20 mouse cellular contexts compared by ENCODE assay signal in genomic region chr16:23607911-23608410, GRCm38 (mm10).
DNase-seq lines count a peak whose midpoint lies in the region; ATAC-seq lines count a peak whose summit lies in the region.
"Had no signal": no experiment of that assay in that cellular context is flagged by ENCODE, and none has a peak within 500 bp of the region (broad histone marks: within the 10 kb centered on the region; RNA-seq: fewer than 3 reads in every experiment).

No protein-coding gene starts in this region.

- H3K36me3 ChIP-seq in embryonic facial prominence, embryonic 14.5 days (ENCODE audit: control insufficient read depth, insufficient read depth, low read length): no peaks in the 10 kb centered on the region
- no peaks in the 10 kb centered on the region for H3K36me3 ChIP-seq in embryonic facial prominence, embryonic 10.5 days (replicated peaks)
- H3K36me3 ChIP-seq: G1E; hindbrain, embryonic 12.5 days; limb, embryonic 15.5 days; midbrain, embryonic 15.5 days; neural tube, embryonic 15.5 days had no signal

- peak; percentile 32 for DNase-seq in embryonic facial prominence, embryonic 14.5 days (ENCODE audit: low spot score)
- DNase-seq in embryonic facial prominence, embryonic 10.5 days (ENCODE audit: low spot score): no peak
- peak; percentile 7 for DNase-seq in kidney, postnatal 14 days
- no peak for DNase-seq in kidney, adult 18-20 months
- DNase-seq in NIH3T3 (ENCODE audit: low read depth): peak; percentile 11
- peak; percentile 47 for DNase-seq in ZHBTc4 (ENCODE audit: low read depth, low spot score)
- no peak for DNase-seq in embryo, embryonic 10.5 days (ENCODE audit: low spot score)
- DNase-seq: adrenal gland, adult 8-10 months; gastrocnemius, adult 2 months; liver, postnatal 0 days; lung, postnatal 14 days; spleen, adult 18-20 months; thymus, postnatal 4 days had no signal

- H3K4me1 ChIP-seq in embryonic facial prominence, embryonic 14.5 days (ENCODE audit: control insufficient read depth, insufficient read depth, low read length): 0 out of 2 replicates have a peak, but pooled peaks cover 4% of the 10 kb centered on the region
- no peaks in the 10 kb centered on the region; the same call in 1 of the 2 replicates for H3K4me1 ChIP-seq in embryonic facial prominence, embryonic 10.5 days
- H3K4me1 ChIP-seq: hindbrain, embryonic 12.5 days; limb, embryonic 15.5 days; midbrain, embryonic 15.5 days had no signal

- no peak overlapping the region for H3K27ac ChIP-seq in embryonic facial prominence, embryonic 14.5 days (replicated peaks; ENCODE audit: low read depth, low read length)
- no peak overlapping the region for H3K27ac ChIP-seq in embryonic facial prominence, embryonic 10.5 days (replicated peaks)
- H3K27ac ChIP-seq: gastrocnemius, adult 2 months; hindbrain, embryonic 12.5 days; limb, embryonic 15.5 days; midbrain, embryonic 15.5 days; neural tube, embryonic 15.5 days had no signal

- WGBS in embryonic facial prominence, embryonic 14.5 days: 28% methylated on average over 1 of the region's 1 CpGs
- 36% methylated on average over 1 of the region's 1 CpGs for WGBS in embryonic facial prominence, embryonic 10.5 days

- no peak overlapping the region for H3K4me2 ChIP-seq in embryonic facial prominence, embryonic 14.5 days (ENCODE audit: low read depth, low read length)
- H3K4me2 ChIP-seq: heart, embryonic 11.5 days; hindbrain, embryonic 12.5 days; limb, embryonic 15.5 days; midbrain, embryonic 15.5 days; neural tube, embryonic 15.5 days had no signal

- no peak overlapping the region for H3K9ac ChIP-seq in embryonic facial prominence, embryonic 14.5 days (ENCODE audit: low read depth, low read length)
- H3K9ac ChIP-seq: hindbrain, embryonic 12.5 days; limb, embryonic 15.5 days; liver, postnatal 0 days; midbrain, embryonic 15.5 days; neural tube, embryonic 15.5 days had no signal

- H3K9me3 ChIP-seq in embryonic facial prominence, embryonic 14.5 days (ENCODE audit: control insufficient read depth, low read length): no peaks in the 10 kb centered on the region
- no peaks in the 10 kb centered on the region for H3K9me3 ChIP-seq in embryonic facial prominence, embryonic 10.5 days
- H3K9me3 ChIP-seq: hindbrain, embryonic 12.5 days; limb, embryonic 15.5 days; neural tube, embryonic 15.5 days had no signal

- ATAC-seq in embryonic facial prominence, embryonic 14.5 days (ENCODE audit: low read depth): no peak
- ATAC-seq: liver, postnatal 0 days; midbrain, embryonic 15.5 days had no signal

- H3K4me3 ChIP-seq in embryonic facial prominence, embryonic 14.5 days (ENCODE audit: low read depth, low read length): no peak overlapping the region
- H3K4me3 ChIP-seq in embryonic facial prominence, embryonic 10.5 days: no peak overlapping the region
- H3K4me3 ChIP-seq: gastrocnemius, adult 2 months; hindbrain, embryonic 12.5 days; limb, embryonic 15.5 days; megakaryocyte, embryonic 14.5 days; midbrain, embryonic 15.5 days; neural tube, embryonic 15.5 days had no signal

- no peaks in the 10 kb centered on the region for H3K27me3 ChIP-seq in embryonic facial prominence, embryonic 14.5 days (replicated peaks; ENCODE audit: control insufficient read depth, insufficient read depth, low read length)
- H3K27me3 ChIP-seq in embryonic facial prominence, embryonic 10.5 days (replicated peaks; ENCODE audit: low read depth, poor library complexity, severe bottlenecking): 0 out of 2 replicates have a peak, but pooled peaks cover 4% of the 10 kb centered on the region
- H3K27me3 ChIP-seq: hindbrain, embryonic 12.5 days; limb, embryonic 15.5 days; megakaryocyte, embryonic 14.5 days; midbrain, embryonic 15.5 days; neural tube, embryonic 15.5 days had no signal

Comparison
In these comparisons a context has a peak if more than half of its experiments do, and no peak if none do; other contexts are left out.
1. DNase-seq: peak in embryonic facial prominence, embryonic 14.5 days (single experiment), kidney, postnatal 14 days (single experiment), NIH3T3 (single experiment) and ZHBTc4 (single experiment); none in embryonic facial prominence, embryonic 10.5 days (single experiment), kidney, adult 18-20 months (single experiment) and embryo, embryonic 10.5 days (single experiment).